Mouse (Mus musculus) mammary gland, adult 2 months (tissue): ENCODE measurements around the gene Gpr171. TPM values are rescaled to one million over a fixed set of nuclear protein-coding genes. Genes with fewer than 3 reads are reported as not detected.

Experiments used
- polyA plus RNA-seq: library from polyadenylated mRNA; depleted of rRNA; stranded (reverse); fragments of >200 nt; gene quantifications from 2 replicates; pipeline ENCODE4 v1.2.3, GENCODE M21; 2012; ENCODE audit warnings: low replicate concordance; rRNA removed

Gene Gpr171
- 3.5 and 5.2 TPM in 2 replicates for polyA plus RNA-seq

DNA sequence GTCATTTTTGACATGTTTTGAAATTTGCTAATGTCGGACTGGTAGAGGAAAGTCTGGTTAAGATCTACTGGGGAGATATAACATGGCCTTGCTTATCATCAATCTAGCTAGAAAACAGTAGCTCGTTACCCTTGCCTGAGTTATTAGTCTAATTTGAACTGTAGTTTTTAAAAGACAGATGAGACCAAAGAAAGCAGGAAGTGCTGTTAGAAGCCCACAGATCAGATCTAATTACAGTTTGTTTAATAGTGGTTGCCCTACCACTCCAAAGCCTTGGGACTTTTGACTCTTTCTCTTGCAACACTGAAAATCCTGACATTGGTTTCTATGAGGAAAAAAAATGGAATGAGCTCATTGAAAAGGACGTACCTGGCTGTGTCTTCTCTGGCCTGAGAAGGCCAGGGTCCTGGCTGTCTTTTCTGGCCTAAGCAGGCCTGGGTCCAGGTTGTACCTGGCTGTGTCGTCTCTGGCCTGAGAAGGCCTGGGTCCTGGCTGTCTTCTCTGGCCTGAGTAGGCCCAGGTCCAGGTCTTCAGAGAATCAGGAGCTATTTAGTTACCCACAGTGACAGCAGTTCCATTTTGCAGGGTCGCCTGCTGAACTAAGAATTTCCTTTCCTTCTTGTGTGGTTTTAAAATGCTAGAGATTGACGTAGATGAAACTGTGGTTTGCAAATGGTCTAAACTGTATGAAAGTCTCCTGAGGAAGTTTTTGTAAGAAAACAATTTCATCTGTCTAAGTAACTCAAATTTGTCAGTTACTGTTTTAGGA lies at the start of gene Gpr171:
TSS of gene Gpr171 (minus strand) at position 604 of the 769 bp plus-strand sequence.

Other genes with a start within 250 kb of the Gpr171 start
- gene Clrn1, start 216.5 kb downstream of the Gpr171 start, polyA plus RNA-seq: not detected in 2 replicates
- gene Med12l, start 96.0 kb downstream of the Gpr171 start, polyA plus RNA-seq: 2.0 and 4.9 TPM in 2 replicates
- 3.0 and 5.6 TPM in 2 replicates for gene P2ry14, start 51.8 kb upstream of the Gpr171 start, polyA plus RNA-seq
- gene Gpr87, start 93.3 kb upstream of the Gpr171 start, polyA plus RNA-seq: 0.10 and 1.3 TPM in 2 replicates
- gene P2ry13, start 109.1 kb upstream of the Gpr171 start, polyA plus RNA-seq: 4.7 and 7.5 TPM in 2 replicates
- 6.4 and 16.8 TPM in 2 replicates for gene P2ry12, start 161.1 kb upstream of the Gpr171 start, polyA plus RNA-seq
- gene Igsf10, start 242.6 kb upstream of the Gpr171 start, polyA plus RNA-seq: 3.4 and 6.4 TPM in 2 replicates